Mouse (Mus musculus) CH12.LX (cell line): ENCODE data around the gene Foxe1.
A peak's percentile ranks its signal among the peaks of the same experiment; 100 is the strongest.

Experiments used
- CHD2 ChIP-seq: IDR thresholded peaks from 2 replicates; pipeline ENCODE4 v1.6.1; 2011; ENCODE audit warnings: low read length, improper control_type of control experiment
- CTCF ChIP-seq, 2 experiments: IDR thresholded peaks in 1 of 2; conservative IDR thresholded peaks in 1 of 2; 2 replicates each; pipeline ENCODE4 v1.5.1; 2011 to 2012; ENCODE audit warnings: low read depth in 2 of 2, low read length in 2 of 2, improper control_type of control experiment in 1 of 2, inconsistent platforms in 1 of 2, mild to moderate bottlenecking in 1 of 2, moderate library complexity in 1 of 2
- E2F4 ChIP-seq: IDR thresholded peaks from 2 replicates; pipeline ENCODE4 v1.6.1; 2011; ENCODE audit warnings: low read depth, low read length, improper control_type of control experiment; ENCODE audit not compliant: insufficient replicate concordance
- EP300 ChIP-seq: IDR thresholded peaks from 2 replicates; pipeline ENCODE4 v1.6.1; 2011; ENCODE audit warnings: low read length, improper control_type of control experiment
- HCFC1 ChIP-seq: IDR thresholded peaks from 2 replicates; pipeline ENCODE4 v1.6.1; 2012; ENCODE audit warnings: low read depth, mild to moderate bottlenecking, inconsistent platforms, low read length, improper control_type of control experiment
- NELFE ChIP-seq: IDR thresholded peaks from 2 replicates; pipeline ENCODE4 v1.6.1; 2011; ENCODE audit warnings: low read depth, low read length, improper control_type of control experiment
- POLR2A ChIP-seq: IDR thresholded peaks from 2 replicates; pipeline ENCODE4 v1.6.1; 2011; ENCODE audit warnings: low read depth, mild to moderate bottlenecking, improper control_type of control experiment, low read length
- SMC3 ChIP-seq: IDR thresholded peaks from 2 replicates; pipeline ENCODE4 v1.6.1; 2011; ENCODE audit warnings: low read depth, low read length, improper control_type of control experiment
- TBP ChIP-seq: conservative IDR thresholded peaks from 2 replicates; pipeline ENCODE4 v1.6.1; 2011; ENCODE audit warnings: low read depth, low read length, improper control_type of control experiment

DNA sequence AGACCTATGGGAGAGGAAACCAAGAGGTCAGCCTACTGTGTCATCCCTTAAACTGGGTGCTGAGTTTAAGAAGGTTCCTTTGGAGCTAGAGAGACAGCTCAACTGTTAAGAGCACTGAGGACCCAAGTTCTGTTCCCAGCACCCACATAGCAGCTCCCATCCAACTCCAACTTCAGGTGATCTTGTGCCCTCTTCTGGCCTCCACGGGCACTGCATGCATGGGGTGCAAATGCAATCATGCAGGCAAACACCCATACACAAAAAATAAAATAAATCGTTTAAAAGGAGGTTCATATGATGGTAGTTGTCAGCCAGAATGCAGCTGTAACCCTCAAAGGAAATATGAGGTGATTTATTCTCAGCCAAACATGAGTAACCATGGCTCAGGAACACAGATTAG, 21.0 kb downstream of the Foxe1 start:
- TF ChIP-seq EP300 (no peak), SMC3 (no peak), CTCF (conservative IDR thresholded peaks at IDR 0.05 in 1 of 2, IDR thresholded peaks at IDR 0.05 in 1 of 2; ENCODE audit: low read depth in 2 of 2, low read length in 2 of 2) (peak in 1 of 2 experiments; percentile 19; a peak in 1 of 4 replicates), HCFC1 (no peak), POLR2A (no peak), NELFE (no peak), TBP (no peak), CHD2 (no peak), E2F4 (no peak)
